Mouse (Mus musculus): ENCODE measurements around the gene Sbno2.
A peak's percentile ranks its signal among the peaks of the same experiment; 100 is the strongest.

The Sbno2 gene

GRCm38 (mm10) chr10:80141786-80142529 lies 36.6 kb upstream of the Sbno2 start:
- DNase-seq (ENCODE audit: low read depth): peak; percentile 96

- DNase-seq (ENCODE audit: low read depth): peak; percentile 99
Observed at GRCm38 (mm10) chr10:80141243-80141642, 35.9 kb upstream of the Sbno2 start.

GRCm38 (mm10) chr10:80140666-80141035 lies 35.3 kb upstream of the Sbno2 start, which contains the start of gene Cbarp:
Gene Cbarp (minus strand): TSS chr10:80140835.
- no peak for DNase-seq (ENCODE audit: low read depth)

GRCm38 (mm10) chr10:80139975-80140665 lies 34.7 kb upstream of the Sbno2 start:
- DNase-seq (ENCODE audit: low read depth): no peak

- DNase-seq (ENCODE audit: low read depth): peak; percentile 86
Observed at GRCm38 (mm10) chr10:80139439-80139775, 34.0 kb upstream of the Sbno2 start.

GRCm38 (mm10) chr10:80138553-80139438 lies 33.4 kb upstream of the Sbno2 start, which contains the start of gene Atp5d:
Gene Atp5d (plus strand): TSS chr10:80138632.
- DNase-seq (ENCODE audit: low read depth): no peak

- DNase-seq (ENCODE audit: low read depth): peak; percentile 78
Observed at GRCm38 (mm10) chr10:80137626-80138552, 32.5 kb upstream of the Sbno2 start.

- DNase-seq (ENCODE audit: low read depth): peak; percentile 74
Observed at GRCm38 (mm10) chr10:80136952-80137625, 31.7 kb upstream of the Sbno2 start.

- DNase-seq (ENCODE audit: low read depth): no peak
Observed at GRCm38 (mm10) chr10:80136179-80136951, 31.0 kb upstream of the Sbno2 start.

- no peak for DNase-seq (ENCODE audit: low read depth)
Observed at GRCm38 (mm10) chr10:80135641-80136040, 30.3 kb upstream of the Sbno2 start.

GRCm38 (mm10) chr10:80135161-80135560 lies 29.8 kb upstream of the Sbno2 start:
- DNase-seq (ENCODE audit: low read depth): no peak

- DNase-seq (ENCODE audit: low read depth): no peak
Observed at GRCm38 (mm10) chr10:80134421-80134820, 29.1 kb upstream of the Sbno2 start.

- DNase-seq (ENCODE audit: low read depth): no peak
Observed at GRCm38 (mm10) chr10:80133226-80133849, 28.0 kb upstream of the Sbno2 start.

GRCm38 (mm10) chr10:80131952-80132350 lies 26.6 kb upstream of the Sbno2 start:
- DNase-seq (ENCODE audit: low read depth): no peak

- no peak for DNase-seq (ENCODE audit: low read depth)
Observed at GRCm38 (mm10) chr10:80131316-80131951, 26.1 kb upstream of the Sbno2 start.

GRCm38 (mm10) chr10:80130403-80131031 lies 25.1 kb upstream of the Sbno2 start:
- no peak for DNase-seq (ENCODE audit: low read depth)

- no peak for DNase-seq (ENCODE audit: low read depth)
Observed at GRCm38 (mm10) chr10:80129846-80130245, 24.5 kb upstream of the Sbno2 start.

- no peak for DNase-seq (ENCODE audit: low read depth)
Observed at GRCm38 (mm10) chr10:80127920-80128319, 22.5 kb upstream of the Sbno2 start.
